Mouse (Mus musculus) neutrophil, adult 5-6 weeks (primary cell): ENCODE results near the gene Dkk2. TPM values are rescaled to one million over a fixed set of nuclear protein-coding genes. Genes with fewer than 3 reads are reported as not detected.

Experiments used
- ATAC-seq: fragments of 151-379, 151-347 bp; 2 replicates; pipeline ENCODE4 v1.8.0; 2017; ENCODE audit warnings: mild to moderate bottlenecking, moderate TSS enrichment; ENCODE audit not compliant: insufficient number of reproducible peaks, poor library complexity, low FRiP score, severe bottlenecking; ENCODE audit errors: extremely low read depth
- total RNA-seq: library from RNA; stranded (forward); fragments of 200-1000 nt; gene quantifications from 2 replicates; pipeline ENCODE4 v1.2.3, GENCODE M21; 2017

Dkk2 gene
- total RNA-seq, 1 experiment from 2014 or later: 0.12 TPM

DNA sequence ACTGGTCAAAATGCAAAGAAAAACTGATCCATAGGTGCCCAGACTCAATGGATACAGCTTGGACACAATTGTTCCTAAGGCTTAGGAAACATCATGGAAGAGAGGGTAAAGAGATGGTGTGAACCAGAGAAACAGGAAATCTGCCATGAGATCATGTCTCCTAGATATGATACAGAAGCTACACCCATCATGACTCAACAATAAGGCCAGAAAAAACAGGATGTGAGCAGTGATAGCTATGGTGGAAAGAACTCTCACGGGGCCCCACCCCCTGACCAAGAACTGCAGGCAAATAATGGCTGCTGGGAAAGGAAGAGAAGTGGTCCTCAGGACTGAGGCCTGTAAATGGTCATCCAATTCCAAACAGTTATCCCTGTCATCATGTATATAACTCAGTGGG, 142.5 kb downstream of the Dkk2 start:
- no peak for ATAC-seq
